Mouse (Mus musculus) G1E-ER4 (cell line): ENCODE data around the gene Olfr315. TPM values are rescaled to one million over a fixed set of nuclear protein-coding genes. Genes with fewer than 3 reads are reported as not detected.

Source experiments
- GATA1 ChIP-seq: IDR thresholded peaks from one replicate; pipeline ENCODE4 v1.8.0; 2012; ENCODE audit warnings: low read length, inconsistent platforms
- polyA plus RNA-seq: library from polyadenylated mRNA; stranded (reverse); fragments of >175 nt; gene quantifications from 2 replicates; pipeline ENCODE4 v1.2.3, GENCODE M21; 2012

The Olfr315 gene
- not detected in 2 replicates for polyA plus RNA-seq

GRCm38 (mm10) chr11:58772888-58773287 lies at the start of gene Olfr315:
TSS of gene Olfr315 (plus strand) at chr11:58773188.
- no peak for TF ChIP-seq GATA1

- no peak for TF ChIP-seq GATA1
Measured at GRCm38 (mm10) chr11:58723914-58724313, 49.1 kb upstream of the Olfr315 start, which contains the start of gene Olfr318. TSS of gene Olfr318 (minus strand) at chr11:58724014.

GRCm38 (mm10) chr11:58733372-58733771 lies 39.6 kb upstream of the Olfr315 start:
- no peak for TF ChIP-seq GATA1

- TF ChIP-seq GATA1: no peak
Measured at GRCm38 (mm10) chr11:58738792-58739262, 34.2 kb upstream of the Olfr315 start, which contains the start of gene Olfr317. TSS of gene Olfr317 (minus strand) at chr11:58739212.

- TF ChIP-seq GATA1: no peak
Measured at GRCm38 (mm10) chr11:58752434-58752833, 20.6 kb upstream of the Olfr315 start, which contains the start of gene Olfr316. TSS of gene Olfr316 (plus strand) at chr11:58752734.

GRCm38 (mm10) chr11:58782480-58783089 lies 9.6 kb downstream of the Olfr315 start, which contains the start of gene Olfr314:
TSS of gene Olfr314 (plus strand) at chr11:58782952.
- no peak for TF ChIP-seq GATA1

GRCm38 (mm10) chr11:58784182-58784581 lies 11.2 kb downstream of the Olfr315 start:
- TF ChIP-seq GATA1: no peak

- TF ChIP-seq GATA1: no peak
Measured at GRCm38 (mm10) chr11:58787651-58788050, 14.7 kb downstream of the Olfr315 start.

GRCm38 (mm10) chr11:58788346-58788745 lies 15.4 kb downstream of the Olfr315 start:
- no peak for TF ChIP-seq GATA1

- TF ChIP-seq GATA1: no peak
Measured at GRCm38 (mm10) chr11:58789532-58789931, 16.5 kb downstream of the Olfr315 start.

GRCm38 (mm10) chr11:58790053-58790452 lies 17.1 kb downstream of the Olfr315 start:
- TF ChIP-seq GATA1: no peak

- no peak for TF ChIP-seq GATA1
Measured at GRCm38 (mm10) chr11:58790646-58791045, 17.7 kb downstream of the Olfr315 start.

GRCm38 (mm10) chr11:58795856-58796255 lies 22.9 kb downstream of the Olfr315 start:
- TF ChIP-seq GATA1: no peak

- TF ChIP-seq GATA1: no peak
Measured at GRCm38 (mm10) chr11:58796850-58797249, 23.9 kb downstream of the Olfr315 start.

GRCm38 (mm10) chr11:58799747-58800146 lies 26.8 kb downstream of the Olfr315 start:
- TF ChIP-seq GATA1: no peak

- TF ChIP-seq GATA1: no peak
Measured at GRCm38 (mm10) chr11:58801558-58802228, 28.7 kb downstream of the Olfr315 start, which contains the start of gene Fam183b. TSS of gene Fam183b (minus strand) at chr11:58801960.
